Comparison of ENCODE assay signal across 8 mouse cellular contexts in the genomic region with DNA sequence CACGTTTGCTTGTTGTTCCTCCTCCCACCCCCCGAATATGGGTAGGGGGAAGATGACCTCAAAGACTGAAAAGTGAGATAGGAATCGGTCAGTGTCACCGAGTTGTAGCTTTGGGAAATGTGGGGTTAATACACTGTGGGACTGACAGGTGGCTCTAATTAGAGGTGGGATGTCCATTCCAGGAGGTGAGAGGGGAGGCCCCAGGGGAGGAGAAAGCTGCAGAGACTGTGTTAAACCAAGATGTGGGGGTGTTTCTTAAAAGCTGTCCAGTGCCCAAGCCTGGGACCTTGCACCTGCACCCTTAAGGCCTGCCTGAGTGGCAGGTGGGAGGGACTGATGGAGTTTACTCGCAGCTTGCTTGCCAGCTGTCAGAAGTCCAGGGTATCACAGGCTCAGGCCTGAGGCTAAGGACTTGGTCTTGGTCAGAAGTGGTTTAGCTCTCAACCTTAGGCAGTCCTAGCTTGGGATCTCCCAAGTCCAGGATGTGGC. TPM values are rescaled to one million over a fixed set of nuclear protein-coding genes. Genes with fewer than 3 reads are reported as not detected.
A peak's percentile ranks its signal among the peaks of the same experiment; 100 is the strongest.
DNase-seq lines count a peak whose midpoint lies in the region; ATAC-seq and TF ChIP-seq lines count a peak whose summit lies in the region.

No protein-coding gene starts in this region.

- H3K27ac ChIP-seq in heart, embryonic 14.5 days (replicated peaks in 1 of 2; ENCODE audit: control insufficient read depth in 1 of 2, insufficient read depth in 1 of 2, low read depth in 2 of 2, low read length in 2 of 2): no peak overlapping the region
- no peak overlapping the region for H3K27ac ChIP-seq in midbrain, embryonic 11.5 days (ENCODE audit: low read depth, low read length)

- no peak for TF ChIP-seq CTCF in E14TG2a.4 (conservative IDR thresholded peaks at IDR 0.05; ENCODE audit: low read length)

- H3K4me2 ChIP-seq in heart, embryonic 14.5 days (ENCODE audit: low read length): peak overlapping the region; percentile 97
- H3K4me2 ChIP-seq in midbrain, embryonic 11.5 days: peak overlapping the region; percentile 43; the same call in 1 of the 2 replicates

- WGBS in heart, embryonic 14.5 days: 17% methylated on average over 5 of the region's 5 CpGs
- WGBS in midbrain, embryonic 11.5 days: 17% methylated on average over 5 of the region's 5 CpGs

- peaks cover 90% of the 10 kb centered on the region for H3K4me1 ChIP-seq in E14TG2a.4 (replicated peaks; ENCODE audit: low read depth, low read length)
- peaks cover 22 to 42% of the 10 kb centered on the region in 2 experiments; a peak in 3 of 4 replicates for H3K4me1 ChIP-seq in heart, embryonic 14.5 days (ENCODE audit: control insufficient read depth in 2 of 2, insufficient read depth in 2 of 2, low read length in 2 of 2)
- peaks cover 13% of the 10 kb centered on the region for H3K4me1 ChIP-seq in midbrain, embryonic 11.5 days (ENCODE audit: control insufficient read depth, insufficient read depth, low read length)

- peak; percentile 20 to 66 for DNase-seq in adrenal gland, adult (ENCODE audit: inconsistent age in 2 of 2, low spot score in 1 of 2)
- no peak for DNase-seq in adrenal gland, postnatal 25 days
- peak; percentile 83 to 84 for DNase-seq in kidney, postnatal 36 days
- DNase-seq in midbrain, embryonic 11.5 days (ENCODE audit: low spot score, missing footprints): peak; percentile 84

- peak overlapping the region; percentile 76 for H3K4me3 ChIP-seq in E14TG2a.4 (replicated peaks; ENCODE audit: low read length)
- H3K4me3 ChIP-seq in heart, embryonic 14.5 days (ENCODE audit: control insufficient read depth in 1 of 2, insufficient read depth in 1 of 2, low read depth in 1 of 2, low read length in 2 of 2): peak overlapping the region; percentile 57 to 61
- peak overlapping the region; percentile 35; the same call in 1 of the 2 replicates for H3K4me3 ChIP-seq in midbrain, embryonic 11.5 days (ENCODE audit: low read depth, low read length)

- H3K9ac ChIP-seq in heart, embryonic 14.5 days (ENCODE audit: low read length): peak overlapping the region; percentile 77
- no peak overlapping the region for H3K9ac ChIP-seq in midbrain, embryonic 11.5 days (ENCODE audit: low read length)

- ATAC-seq in heart, embryonic 14.5 days (ENCODE audit: insufficient number of reproducible peaks, insufficient read depth, low FRiP score, low read depth): no peak
- no peak for ATAC-seq in midbrain, embryonic 11.5 days (ENCODE audit: low FRiP score)
- ATAC-seq in megakaryocyte-erythroid progenitor cell, adult 5-6 weeks (replicated peaks; ENCODE audit: low FRiP score, low TSS enrichment, poor library complexity, severe bottlenecking): no peak
- no peak for ATAC-seq in erythroblast, adult 5-6 weeks (replicated peaks; ENCODE audit: low FRiP score, poor library complexity, severe bottlenecking)

- peaks cover 12% of the 10 kb centered on the region for H3K36me3 ChIP-seq in E14TG2a.4 (ENCODE audit: insufficient read depth, low read length)
- peaks cover 23% of the 10 kb centered on the region for H3K36me3 ChIP-seq in heart, embryonic 14.5 days (ENCODE audit: control insufficient read depth, insufficient read depth, low read length)
- no peaks in the 10 kb centered on the region for H3K36me3 ChIP-seq in midbrain, embryonic 11.5 days (ENCODE audit: control insufficient read depth, insufficient read depth, low read length)

- no peaks in the 10 kb centered on the region for H3K9me3 ChIP-seq in E14TG2a.4 (ENCODE audit: low read length)
- no peaks in the 10 kb centered on the region for H3K9me3 ChIP-seq in heart, embryonic 14.5 days (ENCODE audit: control insufficient read depth, low read length)
- H3K9me3 ChIP-seq in midbrain, embryonic 11.5 days (ENCODE audit: control insufficient read depth, low read length): no peaks in the 10 kb centered on the region

- H3K27me3 ChIP-seq in E14TG2a.4 (ENCODE audit: insufficient read depth, low read length): peaks cover 73% of the 10 kb centered on the region
- peaks cover 30% of the 10 kb centered on the region for H3K27me3 ChIP-seq in heart, embryonic 14.5 days (ENCODE audit: control insufficient read depth, insufficient read depth, low read length)
- peaks cover 71% of the 10 kb centered on the region for H3K27me3 ChIP-seq in midbrain, embryonic 11.5 days (ENCODE audit: control insufficient read depth, insufficient read depth, low read length)

RNA-seq across cellular contexts. Expression of gene Cracr2b, which starts 1.5 kb away (rescaled TPM):
- total RNA-seq in adrenal gland, postnatal 25 days (2021): 9.9 and 13.5 TPM in 2 replicates
- polyA plus RNA-seq in heart, embryonic 14.5 days (2014; fragmentation: Nextera tagmentation; extraction: Ambion mirVana): 20.4 and 25.6 TPM in 2 replicates
- polyA plus RNA-seq in midbrain, embryonic 11.5 days (2014; fragmentation: Nextera tagmentation; extraction: Ambion mirVana): 2.7 and 5.3 TPM in 2 replicates
- total RNA-seq in megakaryocyte-erythroid progenitor cell, adult 5-6 weeks (2014; fragmentation: Nextera tagmentation): not detected in 2 replicates
- total RNA-seq in megakaryocyte-erythroid progenitor cell, adult 5-6 weeks (2017): 0.23 TPM in 1 of 2 replicates, not detected in the other
- 0.77 TPM in 1 of 2 replicates, not detected in the other for total RNA-seq in erythroblast, adult 5-6 weeks (2015; ENCODE audit: low replicate concordance)
- total RNA-seq in erythroblast, adult 5-6 weeks (2017; ENCODE audit: low replicate concordance): 3.2 TPM in 1 of 2 replicates, not detected in the other

RNA-seq across cellular contexts. Expression of gene Cd151, which starts 4.8 kb away (rescaled TPM):
- 287 and 310 TPM in 2 replicates for total RNA-seq in adrenal gland, postnatal 25 days (2021)
- 77.5 and 115 TPM in 2 replicates for polyA plus RNA-seq in heart, embryonic 14.5 days (2014; fragmentation: Nextera tagmentation; extraction: Ambion mirVana)
- 32.5 and 36.6 TPM in 2 replicates for polyA plus RNA-seq in midbrain, embryonic 11.5 days (2014; fragmentation: Nextera tagmentation; extraction: Ambion mirVana)
- total RNA-seq in megakaryocyte-erythroid progenitor cell, adult 5-6 weeks (2014; fragmentation: Nextera tagmentation): 20.2 and 24.2 TPM in 2 replicates
- 13.2 and 17.6 TPM in 2 replicates for total RNA-seq in megakaryocyte-erythroid progenitor cell, adult 5-6 weeks (2017)
- total RNA-seq in erythroblast, adult 5-6 weeks (2015; ENCODE audit: low replicate concordance): 5.2 TPM in 1 of 2 replicates, not detected in the other
- 9.5 and 11.0 TPM in 2 replicates for total RNA-seq in erythroblast, adult 5-6 weeks (2017; ENCODE audit: low replicate concordance)

RNA-seq across cellular contexts. Expression of gene Pnpla2, which starts 7.4 kb away (rescaled TPM):
- 538 and 617 TPM in 2 replicates for total RNA-seq in adrenal gland, postnatal 25 days (2021)
- 48.7 and 49.0 TPM in 2 replicates for polyA plus RNA-seq in heart, embryonic 14.5 days (2014; fragmentation: Nextera tagmentation; extraction: Ambion mirVana)
- polyA plus RNA-seq in midbrain, embryonic 11.5 days (2014; fragmentation: Nextera tagmentation; extraction: Ambion mirVana): 12.7 and 14.0 TPM in 2 replicates
- 29.7 and 32.6 TPM in 2 replicates for total RNA-seq in megakaryocyte-erythroid progenitor cell, adult 5-6 weeks (2014; fragmentation: Nextera tagmentation)
- 7.1 and 17.8 TPM in 2 replicates for total RNA-seq in megakaryocyte-erythroid progenitor cell, adult 5-6 weeks (2017)
- 10.0 and 11.3 TPM in 2 replicates for total RNA-seq in erythroblast, adult 5-6 weeks (2015; ENCODE audit: low replicate concordance)
- 5.9 and 6.0 TPM in 2 replicates for total RNA-seq in erythroblast, adult 5-6 weeks (2017; ENCODE audit: low replicate concordance)

RNA-seq across cellular contexts. Expression of gene Polr2l, which starts 12.6 kb away (rescaled TPM):
- total RNA-seq in adrenal gland, postnatal 25 days (2021): 89.5 and 102 TPM in 2 replicates
- 73.2 and 78.0 TPM in 2 replicates for polyA plus RNA-seq in heart, embryonic 14.5 days (2014; fragmentation: Nextera tagmentation; extraction: Ambion mirVana)
- 63.5 and 74.2 TPM in 2 replicates for polyA plus RNA-seq in midbrain, embryonic 11.5 days (2014; fragmentation: Nextera tagmentation; extraction: Ambion mirVana)
- total RNA-seq in megakaryocyte-erythroid progenitor cell, adult 5-6 weeks (2014; fragmentation: Nextera tagmentation): 77.2 and 78.1 TPM in 2 replicates
- 53.3 and 54.9 TPM in 2 replicates for total RNA-seq in megakaryocyte-erythroid progenitor cell, adult 5-6 weeks (2017)
- 7.3 and 10.0 TPM in 2 replicates for total RNA-seq in erythroblast, adult 5-6 weeks (2015; ENCODE audit: low replicate concordance)
- total RNA-seq in erythroblast, adult 5-6 weeks (2017; ENCODE audit: low replicate concordance): 5.4 and 9.5 TPM in 2 replicates

RNA-seq across cellular contexts. Expression of gene Tspan4, which starts 12.7 kb away (rescaled TPM):
- total RNA-seq in adrenal gland, postnatal 25 days (2021): 70.9 and 99.3 TPM in 2 replicates
- polyA plus RNA-seq in heart, embryonic 14.5 days (2014; fragmentation: Nextera tagmentation; extraction: Ambion mirVana): 61.5 and 65.0 TPM in 2 replicates
- 26.9 and 28.6 TPM in 2 replicates for polyA plus RNA-seq in midbrain, embryonic 11.5 days (2014; fragmentation: Nextera tagmentation; extraction: Ambion mirVana)
- total RNA-seq in megakaryocyte-erythroid progenitor cell, adult 5-6 weeks (2014; fragmentation: Nextera tagmentation): 31.6 and 38.2 TPM in 2 replicates
- 26.0 and 33.9 TPM in 2 replicates for total RNA-seq in megakaryocyte-erythroid progenitor cell, adult 5-6 weeks (2017)
- total RNA-seq in erythroblast, adult 5-6 weeks (2015; ENCODE audit: low replicate concordance): 0.58 and 1.7 TPM in 2 replicates
- 2.2 and 7.7 TPM in 2 replicates for total RNA-seq in erythroblast, adult 5-6 weeks (2017; ENCODE audit: low replicate concordance)

Comparison
In these comparisons a context has a peak if more than half of its experiments do, and no peak if none do; other contexts are left out.
1. RNA of gene Cd151, which starts 4.8 kb away (total RNA-seq): 287 to 310 TPM in adrenal gland, postnatal 25 days; 13.2 to 24.2 TPM in megakaryocyte-erythroid progenitor cell, adult 5-6 weeks and 5.2 to 11.0 TPM in erythroblast, adult 5-6 weeks; every median in the first group is over 10 times any median in the second.
2. RNA of gene Pnpla2, which starts 7.4 kb away (total RNA-seq): 538 to 617 TPM in adrenal gland, postnatal 25 days; 7.1 to 32.6 TPM in megakaryocyte-erythroid progenitor cell, adult 5-6 weeks and 5.9 to 11.3 TPM in erythroblast, adult 5-6 weeks; every median in the first group is over 10 times any median in the second.
3. Peak in every context shown above with its lines, with median percentiles within 50 percentile points of each other: H3K4me3 ChIP-seq.